Comparison of ENCODE assay signal across 9 mouse cellular contexts in the genomic region with DNA sequence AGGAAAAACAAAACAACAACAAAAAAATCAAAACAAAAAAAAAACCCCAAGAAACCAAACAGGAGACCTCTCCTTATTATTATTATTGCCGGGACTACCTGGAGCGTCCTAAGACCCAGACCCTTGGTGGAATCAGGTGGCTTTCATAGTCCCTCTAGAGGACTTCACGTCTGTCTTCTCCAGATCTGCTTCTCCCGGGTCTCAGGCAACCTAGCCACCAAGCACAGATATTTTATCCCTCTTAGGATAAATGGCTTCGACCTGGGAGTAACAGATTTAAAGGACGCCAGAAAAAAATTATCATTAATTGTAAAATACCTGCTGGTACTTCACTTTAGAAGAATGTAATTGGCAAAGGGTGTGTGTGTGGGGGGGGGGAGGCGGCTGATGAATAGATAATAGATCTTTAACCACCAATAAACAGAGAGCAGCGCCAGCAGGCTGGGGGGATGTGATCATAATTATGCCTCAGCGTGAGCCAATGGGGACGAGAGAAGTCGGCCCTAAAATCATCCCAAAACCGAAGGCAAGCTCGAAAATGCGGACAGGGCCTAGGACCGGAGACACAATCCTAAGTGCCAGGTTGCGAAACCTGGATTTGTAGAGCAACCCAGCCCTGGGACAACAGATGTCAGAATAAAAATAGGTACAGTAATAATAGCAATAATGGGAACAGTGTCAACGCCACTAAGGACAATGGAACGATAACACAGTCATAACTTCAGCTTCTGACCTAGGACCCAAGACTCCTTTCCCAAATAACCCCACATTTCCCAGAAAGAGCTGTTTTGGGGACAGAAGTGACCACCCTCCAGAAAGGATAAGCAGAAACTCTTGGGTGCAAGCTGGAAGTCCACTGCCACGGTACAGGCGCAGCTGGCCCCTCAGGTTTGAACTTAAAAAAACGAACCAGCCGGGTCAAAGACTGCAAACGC. TPM values are rescaled to one million over a fixed set of nuclear protein-coding genes. Genes with fewer than 3 reads are reported as not detected.
DNase-seq lines count a peak whose midpoint lies in the region; ATAC-seq and TF ChIP-seq lines count a peak whose summit lies in the region.
"Had no signal": no experiment of that assay in that cellular context is flagged by ENCODE, and none has a peak within 500 bp of the region (broad histone marks: within the 10 kb centered on the region; RNA-seq: fewer than 3 reads in every experiment).

No protein-coding gene starts in this region.

- peak overlapping the region; percentile 61 for H3K4me2 ChIP-seq in kidney, postnatal 0 days (ENCODE audit: low read length)
- H3K4me2 ChIP-seq in midbrain, postnatal 0 days (ENCODE audit: low read depth, low read length, poor library complexity, severe bottlenecking), result peak overlapping the region; percentile 42

- DNase-seq in cerebellum, postnatal 10 days, result peak; percentile 29 to 41
- no peak for DNase-seq in cerebellum, adult 11-12 months
- DNase-seq in right cerebral cortex, postnatal 14 days, result peak; percentile 15
- DNase-seq in right cerebral cortex, adult 18-20 months, result no peak
- DNase-seq in kidney, postnatal 0 days (ENCODE audit: low spot score), result peak; percentile 55
- DNase-seq in midbrain, postnatal 0 days (ENCODE audit: low spot score), result no peak

- TF ChIP-seq CTCF in kidney, postnatal 0 days (IDR thresholded peaks at IDR 0.05; ENCODE audit: low read depth), result no peak
- TF ChIP-seq CTCF in midbrain, postnatal 0 days (IDR thresholded peaks at IDR 0.05), result no peak

- peaks cover 48% of the 10 kb centered on the region for H3K27me3 ChIP-seq in kidney, postnatal 0 days (ENCODE audit: insufficient read depth, low read length)
- peaks cover 73% of the 10 kb centered on the region for H3K27me3 ChIP-seq in midbrain, postnatal 0 days (ENCODE audit: insufficient read depth, low read length)

- peak overlapping the region; percentile 90 for H3K9ac ChIP-seq in kidney, postnatal 0 days (ENCODE audit: low read depth, low read length)
- H3K9ac ChIP-seq in midbrain, postnatal 0 days (replicated peaks; ENCODE audit: low read length, poor library complexity, severe bottlenecking), result no peak overlapping the region

- H3K36me3 ChIP-seq in kidney, postnatal 0 days (ENCODE audit: insufficient read depth, low read length), result no peaks in the 10 kb centered on the region
- H3K36me3 ChIP-seq in midbrain, postnatal 0 days (ENCODE audit: insufficient read depth, low read length), result no peaks in the 10 kb centered on the region

- peak overlapping the region; percentile 64 for H3K4me3 ChIP-seq in kidney, postnatal 0 days (replicated peaks; ENCODE audit: low read depth, low read length)
- peak overlapping the region; percentile 42 for H3K4me3 ChIP-seq in midbrain, postnatal 0 days (ENCODE audit: low read depth, low read length)

- H3K27ac ChIP-seq in kidney, postnatal 0 days, result peak overlapping the region; percentile 95
- peak overlapping the region; percentile 62; the same call in 1 of the 2 replicates for H3K27ac ChIP-seq in midbrain, postnatal 0 days (ENCODE audit: low read depth, low read length)

- WGBS in kidney, postnatal 0 days, result 3% methylated on average over 23 of the region's 23 CpGs
- 2% methylated on average over 23 of the region's 23 CpGs for WGBS in midbrain, postnatal 0 days

- H3K4me1 ChIP-seq in kidney, postnatal 0 days (replicated peaks; ENCODE audit: insufficient read depth, low read length), result peaks cover 4% of the 10 kb centered on the region; the same call in 1 of the 2 replicates
- no peaks in the 10 kb centered on the region for H3K4me1 ChIP-seq in midbrain, postnatal 0 days (ENCODE audit: insufficient read depth, low read length)

- ATAC-seq in kidney, postnatal 0 days (replicated peaks; ENCODE audit: low FRiP score, low read depth), result no peak; the same call in 1 of the 2 replicates
- ATAC-seq in midbrain, postnatal 0 days (ENCODE audit: low FRiP score), result 0 out of 2 replicates have a peak, but pooled peaks have one; percentile 21
- no peak for ATAC-seq in megakaryocyte progenitor cell, adult 5-6 weeks (replicated peaks; ENCODE audit: poor library complexity)
- ATAC-seq in erythroid progenitor cell, adult 5-6 weeks (replicated peaks; ENCODE audit: low FRiP score, poor library complexity, severe bottlenecking), result no peak

- no peaks in the 10 kb centered on the region for H3K9me3 ChIP-seq in kidney, postnatal 0 days (replicated peaks; ENCODE audit: low read length)
- no peaks in the 10 kb centered on the region for H3K9me3 ChIP-seq in midbrain, postnatal 0 days (ENCODE audit: low read length)

RNA-seq across cellular contexts. Expression of a gene that starts 0.9 kb away (rescaled TPM):
- 24.2 and 25.4 TPM in 2 replicates for polyA plus RNA-seq in kidney, postnatal 0 days (2015; fragmentation: Nextera tagmentation; extraction: Ambion mirVana)
- 6.1 and 6.6 TPM in 2 replicates for total RNA-seq in midbrain, postnatal 0 days (2014; rRNA removed)
- polyA plus RNA-seq in midbrain, postnatal 0 days (2015; fragmentation: Nextera tagmentation; extraction: Ambion mirVana), result 10.3 and 10.5 TPM in 2 replicates
- not detected in 2 replicates for total RNA-seq in megakaryocyte progenitor cell, adult 5-6 weeks (2015)
- not detected in 2 replicates for total RNA-seq in megakaryocyte progenitor cell, adult 5-6 weeks (2017)
- not detected in 2 replicates for total RNA-seq in erythroid progenitor cell, adult 5-6 weeks (2015; ENCODE audit: low replicate concordance)
- total RNA-seq in erythroid progenitor cell, adult 5-6 weeks (2017; ENCODE audit: low replicate concordance), result not detected in 2 replicates
- polyA plus RNA-seq: small intestine, adult 2 months had no signal

Comparison
In these comparisons a context has a peak if more than half of its experiments do, and no peak if none do; other contexts are left out.
1. DNase-seq: peak in cerebellum, postnatal 10 days (2 of 2), right cerebral cortex, postnatal 14 days (single experiment) and kidney, postnatal 0 days (single experiment); none in cerebellum, adult 11-12 months (single experiment), right cerebral cortex, adult 18-20 months (single experiment) and midbrain, postnatal 0 days (single experiment).